Mouse (Mus musculus) kidney, adult 8-10 months (tissue): Measurements from ENCODE around the gene Rspo3.

Experiments used
- DNase-seq, 2 experiments: peaks; one replicate each; pipeline ENCODE4 v3.0.0; 2022

Gene Rspo3

GRCm38 (mm10) chr10:29432935-29433453 is 102.7 kb downstream of the Rspo3 start:
- DNase-seq, result no peak

- DNase-seq, result no peak
Observed at GRCm38 (mm10) chr10:29426660-29427059, 109.0 kb downstream of the Rspo3 start.

- DNase-seq, result no peak
Observed at GRCm38 (mm10) chr10:29424571-29424970, 111.1 kb downstream of the Rspo3 start.

- no peak for DNase-seq
Observed at GRCm38 (mm10) chr10:29414361-29414760, 121.3 kb downstream of the Rspo3 start.

GRCm38 (mm10) chr10:29402656-29403268 is 132.9 kb downstream of the Rspo3 start:
- no peak for DNase-seq
